Mouse (Mus musculus) heart, adult 2 months (tissue): ENCODE measurements around the gene Entr1.

Source experiments
- CTCF ChIP-seq: fragments of 200-600 bp; IDR thresholded peaks from 2 replicates; pipeline ENCODE4 v1.8.1; 2022; ENCODE audit warnings: antibody characterized with exemption, mild to moderate bottlenecking, moderate library complexity
- POLR2A ChIP-seq: fragments of 200-500 bp; IDR thresholded peaks from 2 replicates; pipeline ENCODE4 v1.6.1; 2011; ENCODE audit warnings: mild to moderate bottlenecking, low read depth, low read length, control low read depth; ENCODE audit not compliant: insufficient read depth

- TF ChIP-seq CTCF (no peak), POLR2A (no peak)
Observed at GRCm38 (mm10) chr2:26367911-26368310, 21.2 kb downstream of the Entr1 start.
